21 mouse cellular contexts compared by ENCODE assay signal in genomic region chr1:73479349-73479920, GRCm38 (mm10).
DNase-seq lines count a peak whose midpoint lies in the region; ATAC-seq lines count a peak whose summit lies in the region.
"Had no signal": no experiment of that assay in that cellular context is flagged by ENCODE, and none has a peak within 500 bp of the region (broad histone marks: within the 10 kb centered on the region; RNA-seq: fewer than 3 reads in every experiment).

No protein-coding gene starts in this region.

- WGBS in kidney, embryonic 14.5 days = 35% methylated on average over 4 of the region's 4 CpGs

- H3K4me3 ChIP-seq in kidney, embryonic 14.5 days (ENCODE audit: low read length) = no peak overlapping the region
- H3K4me3 ChIP-seq: embryonic facial prominence, embryonic 15.5 days; forebrain, embryonic 12.5 days; hindbrain, embryonic 13.5 days; myocyte; neural tube, embryonic 15.5 days had no signal

- peak; percentile 13 for DNase-seq in kidney, adult 11 months
- DNase-seq in Muller cell, postnatal 12 days (ENCODE audit: inconsistent ontology term) = peak; percentile 11
- peak; percentile 36 for DNase-seq in fibroblast of lung, adult 2 months (ENCODE audit: low read depth)
- DNase-seq in kidney, postnatal 36 days = peak; percentile 8 to 54
- DNase-seq in cerebellum, postnatal 14 days = no peak
- DNase-seq in c-Kit-positive CD71-positive TER-119-positive erythroid progenitor cells, embryonic 14.5 days (ENCODE audit: low spot score) = no peak
- DNase-seq: adrenal gland, adult 2 months; cerebellum, adult 2 months; gastrocnemius, postnatal 36 days; heart, postnatal 10 days; layer of hippocampus, adult 9-11 months; midbrain, embryonic 14.5 days; thymus, postnatal 25 days had no signal

- H3K9me3 ChIP-seq in kidney, embryonic 14.5 days (ENCODE audit: control insufficient read depth, low read length) = no peaks in the 10 kb centered on the region
- H3K9me3 ChIP-seq: embryonic facial prominence, embryonic 15.5 days; forebrain, embryonic 12.5 days; hindbrain, embryonic 13.5 days; neural tube, embryonic 15.5 days had no signal

- no peaks in the 10 kb centered on the region for H3K27me3 ChIP-seq in kidney, embryonic 14.5 days (ENCODE audit: control insufficient read depth, insufficient read depth, low read length)
- H3K27me3 ChIP-seq: embryonic facial prominence, embryonic 15.5 days; forebrain, embryonic 12.5 days; hindbrain, embryonic 13.5 days; neural tube, embryonic 15.5 days had no signal

- no peak overlapping the region for H3K4me2 ChIP-seq in kidney, embryonic 14.5 days (replicated peaks; ENCODE audit: low read depth, low read length)
- H3K4me2 ChIP-seq: embryonic facial prominence, embryonic 15.5 days; forebrain, embryonic 12.5 days; hindbrain, embryonic 13.5 days; neural tube, embryonic 15.5 days had no signal

- H3K9ac ChIP-seq in kidney, embryonic 14.5 days (ENCODE audit: low read depth, low read length) = no peak overlapping the region
- H3K9ac ChIP-seq: embryonic facial prominence, embryonic 15.5 days; forebrain, embryonic 12.5 days; hindbrain, embryonic 13.5 days; liver, embryonic 14.5 days; neural tube, embryonic 15.5 days had no signal

- no peak overlapping the region for H3K27ac ChIP-seq in kidney, embryonic 14.5 days (ENCODE audit: low read depth, low read length)
- H3K27ac ChIP-seq: embryonic facial prominence, embryonic 15.5 days; forebrain, embryonic 12.5 days; hindbrain, embryonic 13.5 days; liver, embryonic 14.5 days; neural tube, embryonic 15.5 days had no signal

- no peaks in the 10 kb centered on the region for H3K4me1 ChIP-seq in kidney, embryonic 14.5 days (ENCODE audit: control insufficient read depth, insufficient read depth, low read length)
- H3K4me1 ChIP-seq: forebrain, embryonic 12.5 days; hindbrain, embryonic 13.5 days; neural tube, embryonic 15.5 days had no signal

- no peaks in the 10 kb centered on the region for H3K36me3 ChIP-seq in kidney, embryonic 14.5 days (ENCODE audit: control insufficient read depth, insufficient read depth, low read length)
- H3K36me3 ChIP-seq: embryonic facial prominence, embryonic 15.5 days; forebrain, embryonic 12.5 days; hindbrain, embryonic 13.5 days; neural tube, embryonic 15.5 days had no signal

- no peak for ATAC-seq in kidney, embryonic 14.5 days (ENCODE audit: low FRiP score, low TSS enrichment)
- ATAC-seq: intestine, embryonic 16.5 days had no signal

Comparison
In these comparisons a context has a peak if more than half of its experiments do, and no peak if none do; other contexts are left out.
1. DNase-seq: peak in kidney, adult 11 months (single experiment), Muller cell, postnatal 12 days (single experiment), fibroblast of lung, adult 2 months (single experiment) and kidney, postnatal 36 days (2 of 2); none in cerebellum, postnatal 14 days (0 of 2) and c-Kit-positive CD71-positive TER-119-positive erythroid progenitor cells, embryonic 14.5 days (single experiment).